ENCODE assay signal across 18 mouse cellular contexts in the genomic region with DNA sequence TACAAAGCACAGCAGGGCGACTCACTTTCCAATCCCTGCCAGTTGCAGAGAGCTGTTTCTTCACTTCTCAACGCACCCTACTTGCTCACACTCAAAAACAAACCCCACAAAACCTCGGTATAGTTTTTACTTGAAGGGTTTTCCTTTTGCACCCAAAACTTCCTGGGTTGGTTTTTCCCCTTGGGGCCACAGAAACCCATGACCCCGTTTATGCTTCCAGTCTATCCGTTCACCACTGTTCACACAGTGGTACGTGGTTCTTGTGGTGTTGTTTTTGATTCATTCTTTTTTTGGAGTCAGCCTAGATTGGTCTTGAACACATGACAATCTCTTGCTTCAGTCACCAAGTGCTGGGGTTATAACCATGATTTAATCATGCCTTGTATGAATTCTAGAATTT.
"Had no signal": no experiment of that assay in that cellular context is flagged by ENCODE, and none has a peak within 500 bp of the region (broad histone marks: within the 10 kb centered on the region; RNA-seq: fewer than 3 reads in every experiment).

No protein-coding gene starts in this region.

- H3K4me3 ChIP-seq: neural tube, embryonic 15.5 days; stomach, embryonic 15.5 days had no signal

- H3K36me3 ChIP-seq: neural tube, embryonic 15.5 days had no signal

- H3K9ac ChIP-seq: lung, embryonic 14.5 days; midbrain, embryonic 12.5 days; neural tube, embryonic 13.5 days; neural tube, embryonic 15.5 days; stomach, embryonic 15.5 days had no signal

- ATAC-seq: midbrain, embryonic 16.5 days had no signal

- H3K27ac ChIP-seq: midbrain, embryonic 10.5 days; midbrain, embryonic 12.5 days; neural tube, embryonic 13.5 days; neural tube, embryonic 15.5 days; stomach, embryonic 15.5 days; stomach, postnatal 0 days had no signal

- DNase-seq: lung, adult 18-20 months; lung, embryonic 14.5 days; lung, postnatal 10 days; lung, postnatal 4 days; midbrain, embryonic 14.5 days; retina, postnatal 1 day; right cerebral cortex, adult 18-20 months; right cerebral cortex, postnatal 25 days; right cerebral cortex, postnatal 4 days; thymus, postnatal 14 days; thymus, postnatal 36 days had no signal

- H3K4me2 ChIP-seq: midbrain, embryonic 12.5 days had no signal

- H3K27me3 ChIP-seq: midbrain, embryonic 12.5 days; neural tube, embryonic 13.5 days; neural tube, embryonic 15.5 days; stomach, embryonic 15.5 days had no signal

- H3K9me3 ChIP-seq: midbrain, embryonic 10.5 days; midbrain, embryonic 12.5 days; neural tube, embryonic 13.5 days; neural tube, embryonic 15.5 days; stomach, embryonic 15.5 days had no signal
